Mouse (Mus musculus) sigmoid colon, adult 10 weeks (tissue): Measurements from ENCODE around the gene Klf7. TPM values are rescaled to one million over a fixed set of nuclear protein-coding genes. Genes with fewer than 3 reads are reported as not detected.

ENCODE experiments used
- polyA plus RNA-seq: library from polyadenylated mRNA; stranded (reverse); fragments of 350-450 nt; fragmentation: Illumina TruSeq; extraction: RNeasy Lipid Tissue Mini Kit (QIAGEN cat#74804); gene quantifications from one replicate; pipeline ENCODE4 v1.2.3, GENCODE M21; 2014; ENCODE audit warnings: low read depth, low replicate concordance

The Klf7 gene
- 23.5 TPM for polyA plus RNA-seq

DNA sequence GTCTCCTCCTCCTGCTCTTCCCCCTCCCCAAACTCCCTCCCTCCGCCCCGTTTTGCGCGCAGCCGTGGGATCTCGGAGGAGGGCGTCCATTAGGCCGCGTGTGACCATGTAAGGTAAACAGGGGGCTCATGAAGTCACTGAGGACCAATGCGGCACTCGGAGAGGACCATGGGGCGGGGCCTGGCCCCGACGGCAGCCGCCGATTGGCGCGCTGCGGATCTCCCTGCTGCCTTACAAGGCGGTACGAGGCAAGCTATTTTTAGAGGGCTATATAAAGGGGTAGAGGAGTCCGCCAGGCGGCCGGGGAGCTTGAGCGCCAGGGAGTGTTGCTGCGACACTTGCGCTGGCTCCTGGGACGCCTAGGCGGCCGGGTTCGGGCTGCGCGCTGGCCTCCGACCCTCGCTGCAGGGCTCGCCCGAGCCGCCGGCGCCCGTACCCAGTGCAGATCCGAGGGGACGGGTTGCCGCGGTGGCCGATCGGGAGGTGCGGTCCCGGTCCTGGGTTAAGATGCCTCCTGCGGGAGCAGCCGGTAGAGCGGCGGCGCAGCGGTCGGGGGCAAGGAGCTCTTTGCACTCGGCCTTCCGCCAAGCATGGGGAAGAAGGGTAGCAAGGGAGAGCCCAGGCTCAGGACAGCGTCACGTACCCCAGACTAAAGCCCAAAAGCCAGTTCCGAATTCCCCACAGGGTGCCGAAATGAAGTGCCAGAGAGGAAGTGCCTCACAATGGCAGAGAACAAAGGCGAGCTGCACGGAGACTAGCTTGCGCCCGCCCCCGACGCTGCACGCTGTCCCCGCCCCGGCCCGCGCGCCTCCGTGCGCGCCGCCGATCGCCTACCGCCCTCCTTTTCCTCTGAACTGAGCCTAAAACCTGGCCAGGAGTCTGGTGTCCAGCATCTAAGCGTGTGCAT lies at the start of gene Klf7:
Gene Klf7 (minus strand): TSS at position 724 of the 907 bp plus-strand sequence.

